Mouse (Mus musculus) ovary, postnatal 14 days (tissue): Measurements from ENCODE around the gene Cyfip2.

Experiments
- DNase-seq: peaks from one replicate; pipeline ENCODE4 v3.0.0; 2022; ENCODE audit warnings: low spot score

The Cyfip2 gene

GRCm38 (mm10) chr11:46276778-46277177 is 35.9 kb downstream of the Cyfip2 start:
- no peak for DNase-seq

DNA sequence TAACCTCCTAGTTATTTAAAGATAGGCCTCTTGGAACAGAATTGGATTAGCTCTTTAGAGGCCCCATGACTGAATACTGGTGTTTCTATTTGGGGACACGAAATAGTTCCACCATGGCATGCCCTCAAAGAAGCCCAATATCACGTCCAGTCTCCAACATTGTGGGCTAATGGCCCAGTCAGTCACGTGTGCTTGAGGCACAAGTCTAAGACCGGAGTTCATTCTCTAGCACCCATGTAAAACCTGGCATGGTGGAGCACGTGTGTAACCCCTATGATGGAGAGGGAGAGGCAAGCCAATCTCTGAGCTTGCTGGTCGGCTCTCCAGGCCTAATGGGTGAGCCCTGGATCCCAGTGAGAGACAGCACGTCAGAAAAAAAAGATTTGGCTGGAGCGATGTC is 36.5 kb downstream of the Cyfip2 start:
- no peak for DNase-seq

DNA sequence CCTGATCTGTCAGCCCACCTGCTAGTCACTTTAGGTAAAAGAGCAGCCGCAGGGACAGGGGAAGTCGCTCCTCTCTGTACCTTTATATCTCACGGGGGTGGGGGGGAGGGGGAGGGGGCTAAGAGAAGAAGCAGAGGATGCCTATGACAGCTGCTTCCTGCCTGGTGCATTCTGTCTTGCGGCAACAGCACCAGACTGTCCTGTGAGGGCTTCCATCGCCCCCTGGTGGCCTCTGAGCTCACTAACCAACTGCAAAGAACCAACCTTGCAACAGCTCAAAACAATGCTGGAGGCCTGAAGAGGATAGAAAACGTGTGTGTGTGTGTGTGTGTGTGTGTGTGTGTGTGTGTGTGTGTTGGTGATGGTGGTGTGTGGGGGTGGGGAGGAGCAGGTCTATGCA is 37.4 kb downstream of the Cyfip2 start:
- peak; percentile 58 for DNase-seq

- DNase-seq: no peak
Observed at GRCm38 (mm10) chr11:46273969-46274368, 38.7 kb downstream of the Cyfip2 start.

- DNase-seq: no peak
Observed at GRCm38 (mm10) chr11:46272058-46272681, 40.5 kb downstream of the Cyfip2 start.

DNA sequence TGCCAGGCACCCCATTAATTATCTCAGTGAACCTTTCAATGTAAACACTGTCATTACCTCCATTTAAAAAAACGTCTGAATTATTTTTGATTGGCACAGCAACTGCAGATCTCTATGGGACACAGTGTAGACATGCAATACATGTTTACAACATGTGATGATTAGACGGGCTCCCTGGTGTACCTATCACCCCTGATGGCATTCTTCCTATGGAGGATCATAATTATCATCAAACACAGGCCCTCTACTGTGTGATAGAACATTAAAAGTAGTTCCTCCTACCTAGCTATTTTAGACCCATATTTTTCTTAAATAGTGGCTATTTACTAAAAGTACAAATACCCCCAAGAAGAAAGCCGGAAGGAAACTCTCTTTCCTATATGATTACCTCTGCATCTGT is 42.8 kb downstream of the Cyfip2 start:
- no peak for DNase-seq

GRCm38 (mm10) chr11:46269391-46269790 is 43.3 kb downstream of the Cyfip2 start:
- no peak for DNase-seq

GRCm38 (mm10) chr11:46268991-46269390 is 43.7 kb downstream of the Cyfip2 start:
- peak; percentile 55 for DNase-seq

DNA sequence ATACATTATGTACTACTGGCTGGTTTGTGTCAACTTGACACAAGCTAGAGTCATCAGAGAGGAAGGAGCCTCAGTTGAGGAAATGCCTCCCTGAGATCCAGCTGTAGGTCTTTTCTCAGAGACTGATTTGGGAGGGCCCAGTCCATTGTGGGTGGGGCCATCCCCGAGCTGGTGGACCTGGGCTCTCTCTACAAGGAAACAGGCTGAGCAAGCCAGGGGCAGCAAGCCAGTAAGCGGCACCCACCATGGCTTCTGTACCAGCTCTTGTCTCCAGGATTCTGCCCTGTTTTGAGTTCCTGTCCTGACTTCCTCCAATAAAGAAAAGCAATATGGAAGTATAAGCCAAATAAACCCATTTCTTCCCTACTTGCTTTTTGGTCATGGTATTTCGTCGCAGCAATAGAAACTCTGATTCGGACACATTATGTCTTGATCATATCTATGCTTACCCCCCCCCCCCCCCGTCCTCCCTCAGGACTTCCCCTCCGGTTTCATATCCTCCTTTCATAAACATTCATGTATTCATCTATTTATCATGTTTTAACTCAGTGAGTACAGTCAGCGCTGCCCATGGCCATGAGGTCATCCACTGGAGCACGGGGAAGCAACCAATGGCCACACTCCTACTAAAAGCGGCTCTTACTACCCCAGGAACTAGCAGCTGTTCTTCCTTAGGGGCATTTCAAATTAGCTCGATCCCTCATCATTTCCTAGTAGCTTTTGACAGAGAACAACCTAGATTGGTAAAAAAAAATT is 47.5 kb downstream of the Cyfip2 start:
- no peak for DNase-seq

- no peak for DNase-seq
Observed at GRCm38 (mm10) chr11:46264584-46264983, 48.1 kb downstream of the Cyfip2 start.

- DNase-seq: no peak
Observed at GRCm38 (mm10) chr11:46263291-46263690, 49.4 kb downstream of the Cyfip2 start.

GRCm38 (mm10) chr11:46262854-46263253 is 49.8 kb downstream of the Cyfip2 start:
- DNase-seq: no peak

GRCm38 (mm10) chr11:46258749-46259148 is 53.9 kb downstream of the Cyfip2 start:
- no peak for DNase-seq

DNA sequence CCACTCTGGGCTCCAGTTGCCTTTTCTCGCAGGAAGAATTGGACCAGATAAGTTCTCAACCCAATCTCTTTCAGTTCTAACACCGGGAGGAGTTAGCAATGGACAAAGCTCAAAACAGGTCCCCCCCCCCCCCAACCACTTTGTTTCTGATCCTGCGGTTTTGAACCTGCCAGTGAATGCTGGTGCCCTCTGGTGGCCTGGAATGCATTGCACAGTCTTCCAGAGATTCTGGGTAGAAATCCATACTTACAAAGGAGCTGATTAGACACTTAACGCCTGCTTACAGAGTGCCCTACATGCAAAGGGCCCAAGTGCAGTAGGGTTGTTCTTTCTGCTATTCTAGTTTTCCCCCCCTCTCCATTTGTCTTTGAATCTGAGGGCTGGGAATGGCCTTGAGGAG is 54.5 kb downstream of the Cyfip2 start:
- DNase-seq: no peak

GRCm38 (mm10) chr11:46255291-46255690 is 57.4 kb downstream of the Cyfip2 start:
- DNase-seq: no peak

DNA sequence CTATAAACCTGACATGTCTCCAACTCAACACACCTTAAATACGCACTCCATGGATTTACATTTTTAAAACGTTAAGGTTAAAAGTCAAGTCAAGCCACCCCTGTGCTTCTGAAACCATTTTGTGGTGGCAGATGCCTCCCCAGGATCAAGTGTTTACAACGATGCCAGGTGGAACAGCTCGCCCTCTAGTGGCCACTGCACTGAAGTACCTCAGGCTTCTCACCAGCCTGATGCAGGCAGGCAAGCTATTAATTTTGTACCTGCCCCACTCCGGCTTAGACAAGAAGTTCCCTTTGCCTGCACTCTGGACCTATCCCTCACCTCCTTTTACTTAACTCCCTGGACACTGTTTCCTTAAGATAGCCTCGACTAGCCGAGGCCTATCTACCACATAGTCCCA is 60.7 kb downstream of the Cyfip2 start:
- DNase-seq: peak; percentile 45

GRCm38 (mm10) chr11:46248352-46248751 is 64.3 kb downstream of the Cyfip2 start:
- DNase-seq: no peak

DNA sequence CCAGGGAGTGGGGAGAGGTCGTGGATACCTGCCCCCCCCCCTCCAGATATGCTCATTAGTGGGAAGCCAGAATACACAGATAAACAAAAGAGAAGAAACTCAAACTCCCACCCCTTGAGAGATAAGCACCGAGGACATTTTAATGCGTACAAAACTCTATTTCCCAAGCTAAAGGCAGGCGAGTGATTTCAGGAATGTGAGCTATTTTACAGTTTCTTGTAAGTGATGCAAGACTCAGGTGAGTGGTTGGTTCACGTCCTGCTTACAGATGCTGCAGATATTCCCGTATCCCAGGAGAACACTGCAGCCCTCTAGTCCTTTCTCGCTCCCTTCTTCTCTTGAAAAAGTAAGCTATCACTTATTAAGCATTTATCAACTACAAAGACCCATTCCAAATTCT is 66.3 kb downstream of the Cyfip2 start:
- no peak for DNase-seq

GRCm38 (mm10) chr11:46245926-46246325 is 66.7 kb downstream of the Cyfip2 start:
- no peak for DNase-seq

DNA sequence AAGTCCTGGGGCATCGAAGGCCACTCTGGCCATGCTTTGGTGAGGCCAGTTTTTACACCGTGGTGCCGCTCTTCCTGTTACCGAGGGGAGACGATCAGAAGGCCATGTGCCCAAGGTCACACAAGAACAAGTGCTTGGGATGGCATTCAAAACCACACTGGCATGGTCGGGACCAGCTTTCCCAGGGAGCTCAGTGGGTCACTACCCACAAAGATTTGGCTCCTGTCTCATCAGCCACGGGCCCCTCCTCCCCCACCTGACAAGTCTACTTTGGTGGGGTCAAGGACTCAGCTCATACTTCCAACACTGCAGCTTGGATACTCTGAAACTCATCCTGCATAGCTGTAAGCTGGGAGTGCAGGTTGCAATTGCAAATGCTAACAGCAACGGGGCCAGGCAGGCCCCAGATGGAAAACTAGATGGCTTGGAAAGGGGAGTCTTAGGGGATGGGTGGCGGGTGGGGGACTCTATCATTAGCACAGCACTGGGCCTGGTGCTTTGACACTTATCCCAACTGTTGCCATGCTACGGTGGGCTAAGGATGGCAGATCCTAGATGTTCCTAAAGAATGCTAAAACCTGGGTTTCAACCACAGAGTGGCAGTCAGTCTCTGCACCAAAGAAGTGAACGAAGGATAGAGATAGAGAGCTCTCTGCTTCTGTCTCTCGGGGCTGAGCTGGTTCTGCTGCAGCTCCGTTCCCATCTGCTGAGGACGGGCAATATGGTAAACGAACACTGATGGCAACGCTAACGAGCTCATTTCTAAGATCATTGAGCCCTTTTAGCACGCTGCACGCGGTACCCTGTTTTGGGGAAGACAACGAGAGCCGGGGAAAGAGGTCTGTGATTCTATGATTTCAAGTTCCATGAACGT is 67.7 kb downstream of the Cyfip2 start:
- no peak for DNase-seq

DNA sequence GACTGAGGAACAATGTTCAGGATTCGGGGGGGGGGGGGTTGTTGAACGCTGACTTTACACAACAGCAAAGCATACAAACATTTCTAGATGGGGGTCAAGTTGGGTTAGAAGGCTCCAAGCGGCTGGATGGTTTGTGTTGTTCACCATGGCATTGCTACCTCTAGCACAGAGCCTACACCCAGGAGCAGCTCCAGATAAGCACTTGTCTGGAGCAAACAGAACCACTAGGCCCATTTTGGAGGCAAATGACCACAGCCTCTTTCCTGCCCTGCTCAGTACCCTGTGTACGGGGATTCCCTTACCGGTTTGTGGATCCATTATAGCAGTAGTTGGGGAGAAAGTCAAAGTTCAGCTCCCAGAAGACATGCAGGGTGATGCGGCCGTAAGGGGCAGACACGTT is 70.7 kb downstream of the Cyfip2 start:
- no peak for DNase-seq

GRCm38 (mm10) chr11:46241150-46241673 is 71.4 kb downstream of the Cyfip2 start:
- no peak for DNase-seq

DNA sequence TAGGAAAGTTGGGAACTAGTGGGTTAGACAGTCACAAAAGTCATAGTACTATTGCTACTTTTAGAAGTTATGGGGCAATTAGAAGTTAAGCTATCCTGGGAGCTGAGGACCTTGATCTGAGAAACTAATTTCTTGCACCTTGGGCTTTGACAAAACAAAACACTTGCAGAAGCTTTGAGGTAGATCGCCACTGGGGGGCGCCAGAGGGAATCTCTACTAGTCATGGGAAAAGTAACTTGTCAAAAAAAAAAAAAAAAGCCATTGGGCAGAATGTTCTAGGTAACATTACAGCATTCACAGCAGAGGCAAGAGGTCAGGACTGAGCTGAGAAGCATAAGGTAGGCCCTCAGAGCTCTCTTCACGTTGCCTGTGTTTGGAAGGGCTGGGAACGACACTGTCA is 75.7 kb downstream of the Cyfip2 start:
- DNase-seq: peak; percentile 46
